Mouse (Mus musculus) CH12.LX (cell line): ENCODE measurements around the gene Tbx21.

Experiments
- CHD2 ChIP-seq: IDR thresholded peaks from 2 replicates; pipeline ENCODE4 v1.6.1; 2011; ENCODE audit warnings: low read length, improper control_type of control experiment
- CTCF ChIP-seq, 2 experiments: IDR thresholded peaks in 1 of 2; conservative IDR thresholded peaks in 1 of 2; 2 replicates each; pipeline ENCODE4 v1.5.1; 2011 to 2012; ENCODE audit warnings: low read depth in 2 of 2, low read length in 2 of 2, improper control_type of control experiment in 1 of 2, inconsistent platforms in 1 of 2, mild to moderate bottlenecking in 1 of 2, moderate library complexity in 1 of 2
- E2F4 ChIP-seq: IDR thresholded peaks from 2 replicates; pipeline ENCODE4 v1.6.1; 2011; ENCODE audit warnings: low read depth, low read length, improper control_type of control experiment; ENCODE audit not compliant: insufficient replicate concordance
- EP300 ChIP-seq: IDR thresholded peaks from 2 replicates; pipeline ENCODE4 v1.6.1; 2011; ENCODE audit warnings: low read length, improper control_type of control experiment
- GABPA ChIP-seq: IDR thresholded peaks from 2 replicates; pipeline ENCODE4 v1.6.1; 2012; ENCODE audit warnings: low read depth, low read length, improper control_type of control experiment, inconsistent platforms; ENCODE audit not compliant: insufficient replicate concordance
- MAX ChIP-seq: IDR thresholded peaks from 2 replicates; pipeline ENCODE4 v1.6.1; 2011; ENCODE audit warnings: low read length, improper control_type of control experiment
- MAZ ChIP-seq: IDR thresholded peaks from 2 replicates; pipeline ENCODE4 v1.6.1; 2012; ENCODE audit warnings: low read depth, mild to moderate bottlenecking, inconsistent platforms, low read length, improper control_type of control experiment, moderate library complexity
- MYC ChIP-seq: IDR thresholded peaks from 2 replicates; pipeline ENCODE4 v1.6.1; 2011; ENCODE audit warnings: low read depth, mild to moderate bottlenecking, improper control_type of control experiment, low read length
- RAD21 ChIP-seq: IDR thresholded peaks from 2 replicates; pipeline ENCODE4 v1.6.1; 2011; ENCODE audit warnings: low read depth, mild to moderate bottlenecking, low read length, improper control_type of control experiment, moderate library complexity
- TBP ChIP-seq: conservative IDR thresholded peaks from 2 replicates; pipeline ENCODE4 v1.6.1; 2011; ENCODE audit warnings: low read depth, low read length, improper control_type of control experiment

DNA sequence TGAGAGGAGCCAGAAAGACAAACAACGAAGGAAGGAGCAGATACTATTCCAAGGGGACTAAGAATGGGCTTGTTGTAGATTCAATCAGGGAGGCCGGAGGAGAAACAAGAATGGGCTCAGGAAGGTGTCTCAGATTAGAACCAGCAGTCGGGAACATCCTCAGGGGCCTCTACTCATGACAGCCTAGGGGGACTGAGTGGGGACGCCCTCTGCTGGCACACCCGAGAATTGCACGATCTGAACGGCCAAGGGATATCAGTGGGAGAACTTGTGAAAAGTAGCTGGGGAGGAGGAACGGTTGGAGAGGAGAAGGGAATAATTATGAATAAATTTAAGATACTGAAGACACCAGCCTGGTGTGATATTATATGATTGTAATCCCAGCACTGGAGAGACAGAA, 31.6 kb upstream of the Tbx21 start:
- TF ChIP-seq EP300, result no peak
- TF ChIP-seq MAZ, result no peak
- TF ChIP-seq RAD21, result peak; percentile 93
- TF ChIP-seq CTCF (conservative IDR thresholded peaks at IDR 0.05 in 1 of 2, IDR thresholded peaks at IDR 0.05 in 1 of 2; ENCODE audit: low read depth in 2 of 2, low read length in 2 of 2), result peak; percentile 99
- no peak for TF ChIP-seq E2F4
- TF ChIP-seq CHD2, result no peak
- no peak for TF ChIP-seq GABPA
- TF ChIP-seq MYC, result no peak
- TF ChIP-seq TBP, result no peak
- TF ChIP-seq MAX, result no peak
